Mouse (Mus musculus) intestine, embryonic 14.5 days (tissue): ENCODE data around the gene Ptger4. TPM values are rescaled to one million over a fixed set of nuclear protein-coding genes. Genes with fewer than 3 reads are reported as not detected.

ENCODE experiments used
- ATAC-seq: fragments of 200-750 bp; cut with Nextera tagmentation; replicated peaks from 2 replicates; pipeline ENCODE4 v1.8.0; 2017; ENCODE audit warnings: low read depth, moderate number of reproducible peaks, moderate TSS enrichment, moderate library complexity; ENCODE audit not compliant: low FRiP score, low TSS enrichment
- DNase-seq: peaks from one replicate; pipeline ENCODE4 v3.0.0-alpha.2; 2018; ENCODE audit warnings: low spot score
- H3K27ac ChIP-seq: fragments of 300-500 bp; sonication (generic); 2 replicates; pipeline ENCODE4 v1.5.1; 2014; ENCODE audit warnings: low read depth, mild to moderate bottlenecking, control low read depth
- H3K27me3 ChIP-seq: fragments of 300-500 bp; sonication (generic); replicated peaks from 2 replicates; pipeline ENCODE4 v1.6.1; 2014; ENCODE audit warnings: low read length, control low read depth; ENCODE audit not compliant: control insufficient read depth, insufficient read depth
- H3K36me3 ChIP-seq: fragments of 300-500 bp; sonication (generic); 2 replicates; pipeline ENCODE4 v1.6.1; 2014; ENCODE audit warnings: low read length, control low read depth; ENCODE audit not compliant: control insufficient read depth, insufficient read depth
- H3K4me1 ChIP-seq: fragments of 300-500 bp; sonication (generic); replicated peaks from 2 replicates; pipeline ENCODE4 v1.6.1; 2014; ENCODE audit warnings: low read length, control low read depth, mixed read lengths; ENCODE audit not compliant: control insufficient read depth, insufficient read depth
- H3K4me2 ChIP-seq: fragments of 300-500 bp; sonication (generic); 2 replicates; pipeline ENCODE4 v1.6.1; 2014; ENCODE audit warnings: low read length
- H3K4me3 ChIP-seq: fragments of 300-500 bp; sonication (generic); 2 replicates; pipeline ENCODE4 v1.5.1; 2014; ENCODE audit warnings: low read depth, low read length, control low read depth, mixed read lengths
- H3K9ac ChIP-seq: fragments of 300-500 bp; sonication (generic); 2 replicates; pipeline ENCODE4 v1.6.1; 2014; ENCODE audit warnings: mild to moderate bottlenecking, low read length
- H3K9me3 ChIP-seq: fragments of 300-500 bp; sonication (generic); 2 replicates; pipeline ENCODE4 v1.6.1; 2016; ENCODE audit warnings: low read length, control low read depth; ENCODE audit not compliant: control insufficient read depth
- WGBS: fragments of 180-500 bp; shearing (Covaris S2); extraction: QIAGEN DNeasy Blood & Tissue Kit; methylation state at CpG from one replicate; pipeline ENCODE4 v1.1.7; 2014; 5-methylcytosine and 5-hydroxymethylcytosine counted together
- polyA plus RNA-seq: library from polyadenylated mRNA; unstranded; fragments of >200 nt; fragmentation: Nextera tagmentation; extraction: Ambion mirVana; gene quantifications from 2 replicates; pipeline ENCODE4 v1.2.1, GENCODE M21; 2014

Gene Ptger4
- polyA plus RNA-seq, 1 experiment from 2014 or later = 3.9 TPM

GRCm38 (mm10) chr15:5194446-5194845 lies 49.5 kb downstream of the Ptger4 start:
- 90% methylated on average over 6 of the region's 6 CpGs for WGBS
- Histone ChIP-seq H3K9ac (no peak overlapping the region), H3K27me3 (no peaks in the 10 kb centered on the region), H3K27ac (no peak overlapping the region), H3K9me3 (no peaks in the 10 kb centered on the region), H3K4me1 (peaks cover under 1% of the 10 kb centered on the region; the same call in 1 of the 2 replicates), H3K36me3 (peaks cover 30% of the 10 kb centered on the region), H3K4me2 (no peak overlapping the region), H3K4me3 (no peak overlapping the region)
- no peak for DNase-seq
- no peak for ATAC-seq

GRCm38 (mm10) chr15:5193833-5194232 lies 50.2 kb downstream of the Ptger4 start:
- H3K4me1 ChIP-seq = peaks cover 5% of the 10 kb centered on the region; the same call in 1 of the 2 replicates
- WGBS = 84% methylated on average over 3 of the region's 3 CpGs
- H3K9me3 ChIP-seq = no peaks in the 10 kb centered on the region
- H3K9ac ChIP-seq = no peak overlapping the region
- no peaks in the 10 kb centered on the region for H3K27me3 ChIP-seq
- no peak overlapping the region for H3K27ac ChIP-seq
- no peak overlapping the region for H3K4me2 ChIP-seq
- no peak overlapping the region for H3K4me3 ChIP-seq
- H3K36me3 ChIP-seq = peaks cover 30% of the 10 kb centered on the region
- no peak for DNase-seq
- ATAC-seq = no peak

DNA sequence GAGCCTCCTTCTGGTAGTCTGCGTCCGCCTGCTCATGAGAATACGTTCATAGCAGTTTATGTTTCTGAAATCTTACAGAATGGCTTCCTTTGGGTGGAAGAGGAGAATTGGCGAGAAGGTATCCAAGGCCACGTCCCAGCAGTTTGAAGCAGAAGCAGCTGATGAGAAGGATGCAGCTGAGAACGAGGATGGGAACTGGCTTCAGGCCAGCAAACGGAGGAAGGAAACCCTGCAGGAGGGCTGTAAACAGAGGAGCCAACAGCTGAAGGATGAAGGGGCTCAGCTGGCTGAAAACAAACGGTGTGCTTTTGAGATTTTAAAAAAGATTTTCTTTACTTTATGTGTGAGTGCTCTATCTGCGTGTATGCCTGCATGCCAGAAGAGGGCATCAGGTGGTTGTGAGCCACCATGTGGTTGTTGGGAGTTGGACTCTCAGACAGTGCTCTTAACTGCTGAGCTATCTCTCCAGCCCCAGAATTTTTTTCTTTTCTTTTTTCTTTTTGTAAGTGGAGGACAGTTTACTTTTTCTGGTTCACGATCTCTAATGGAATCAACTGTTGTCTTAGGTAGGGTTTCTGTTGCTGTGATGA lies 54.4 kb downstream of the Ptger4 start:
- no peaks in the 10 kb centered on the region for H3K27me3 ChIP-seq
- H3K36me3 ChIP-seq = peaks cover 23% of the 10 kb centered on the region
- no peak overlapping the region for H3K27ac ChIP-seq
- no peaks in the 10 kb centered on the region for H3K9me3 ChIP-seq
- DNase-seq (no peak), ATAC-seq (no peak)
- no peak overlapping the region for H3K4me3 ChIP-seq
- H3K4me1 ChIP-seq = peaks cover 13% of the 10 kb centered on the region
- no peak overlapping the region for H3K4me2 ChIP-seq
- 61% methylated on average over 10 of the region's 10 CpGs for WGBS
- H3K9ac ChIP-seq = no peak overlapping the region

DNA sequence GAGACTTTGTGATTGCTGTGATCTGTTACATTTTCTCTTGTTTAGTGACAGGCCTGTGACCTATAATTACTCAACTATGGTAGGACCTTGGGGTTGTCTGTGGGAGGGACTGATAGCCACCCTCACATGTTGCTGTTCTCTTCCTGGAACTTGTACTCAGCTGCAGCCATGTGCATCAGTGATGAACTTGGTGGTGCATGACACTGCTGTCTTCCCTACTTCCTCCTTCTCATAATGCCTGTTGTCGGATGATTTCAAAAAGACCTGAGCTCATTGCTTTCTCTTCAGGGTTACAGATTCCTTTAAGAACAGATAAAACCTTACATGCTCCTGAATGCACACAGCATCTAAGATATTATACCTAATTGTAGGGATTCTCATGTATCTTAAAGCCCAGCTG lies 56.0 kb downstream of the Ptger4 start:
- Histone ChIP-seq H3K36me3 (peaks cover 23% of the 10 kb centered on the region), H3K4me2 (no peak overlapping the region), H3K27ac (no peak overlapping the region), H3K27me3 (no peaks in the 10 kb centered on the region), H3K9me3 (no peaks in the 10 kb centered on the region), H3K4me3 (no peak overlapping the region), H3K9ac (no peak overlapping the region), H3K4me1 (peaks cover 18% of the 10 kb centered on the region)
- DNase-seq = no peak
- ATAC-seq = no peak
- WGBS = 97% methylated on average over 1 of the region's 1 CpGs

GRCm38 (mm10) chr15:5187116-5187515 lies 56.9 kb downstream of the Ptger4 start:
- peaks cover 18% of the 10 kb centered on the region for H3K4me1 ChIP-seq
- no peaks in the 10 kb centered on the region for H3K27me3 ChIP-seq
- no peak overlapping the region for H3K4me2 ChIP-seq
- WGBS = 70% methylated on average over 4 of the region's 4 CpGs
- no peak for ATAC-seq
- H3K27ac ChIP-seq = no peak overlapping the region
- no peak for DNase-seq
- peaks cover 26% of the 10 kb centered on the region for H3K36me3 ChIP-seq
- no peaks in the 10 kb centered on the region for H3K9me3 ChIP-seq
- H3K9ac ChIP-seq = no peak overlapping the region
- no peak overlapping the region for H3K4me3 ChIP-seq

DNA sequence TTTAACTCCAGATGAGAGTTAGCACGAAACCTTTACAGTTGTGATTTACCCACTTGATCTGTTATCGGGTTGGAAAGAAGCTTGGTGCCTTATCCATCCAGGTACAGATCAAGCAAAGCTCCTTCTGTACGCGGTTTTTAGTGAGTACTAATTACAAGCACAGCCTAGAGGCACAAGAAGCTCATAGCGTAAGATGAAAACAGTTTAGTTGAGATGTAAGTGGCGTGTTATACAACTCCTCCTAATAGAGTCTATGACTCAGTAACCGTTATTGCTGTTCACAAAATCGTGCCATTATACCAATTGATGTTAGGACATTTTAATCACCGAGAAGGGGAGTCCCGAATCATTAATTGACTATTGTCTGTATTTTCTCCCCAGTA lies 57.7 kb downstream of the Ptger4 start:
- Histone ChIP-seq H3K27ac (0 out of 2 replicates have a peak overlapping the region, but pooled peaks have one; percentile 91), H3K27me3 (no peaks in the 10 kb centered on the region), H3K36me3 (peaks cover 20% of the 10 kb centered on the region), H3K4me2 (peak overlapping the region; percentile 66), H3K4me3 (peak overlapping the region; percentile 87), H3K9ac (peak overlapping the region; percentile 84), H3K4me1 (peaks cover 18% of the 10 kb centered on the region), H3K9me3 (no peaks in the 10 kb centered on the region)
- ATAC-seq = no peak
- WGBS = 30% methylated on average over 10 of the region's 10 CpGs
- DNase-seq = no peak

- Histone ChIP-seq H3K4me3 (peak within 1 kb of the TSS; percentile 87), H3K4me1 (peaks cover 18% of the 10 kb centered on the region), H3K27ac (peak within 1 kb of the TSS; percentile 91), H3K9ac (peak within 1 kb of the TSS; percentile 84), H3K27me3 (no peaks in the 10 kb centered on the region), H3K9me3 (no peaks in the 10 kb centered on the region), H3K36me3 (peaks cover 13% of the 10 kb centered on the region), H3K4me2 (peak within 1 kb of the TSS; percentile 66)
- DNase-seq (peak; percentile 87), ATAC-seq (peak; percentile 83)
- under 1% methylated on average over 51 of the region's 55 CpGs for WGBS
Observed at GRCm38 (mm10) chr15:5185366-5186292, 58.4 kb downstream of the Ptger4 start, which contains the start of gene Ttc33. Gene Ttc33 (plus strand): TSS chr15:5185525.

GRCm38 (mm10) chr15:5184668-5185330 lies 59.2 kb downstream of the Ptger4 start:
- peaks cover 5% of the 10 kb centered on the region for H3K36me3 ChIP-seq
- DNase-seq = peak; percentile 66
- peak; percentile 65 for ATAC-seq
- peak overlapping the region; percentile 87 for H3K4me3 ChIP-seq
- H3K4me2 ChIP-seq = peak overlapping the region; percentile 66
- peak overlapping the region; percentile 91 for H3K27ac ChIP-seq
- 34% methylated on average over 10 of the region's 11 CpGs for WGBS
- H3K4me1 ChIP-seq = peaks cover 18% of the 10 kb centered on the region
- no peaks in the 10 kb centered on the region for H3K27me3 ChIP-seq
- peak overlapping the region; percentile 84 for H3K9ac ChIP-seq
- no peaks in the 10 kb centered on the region for H3K9me3 ChIP-seq
